Mouse (Mus musculus): ENCODE data around the gene Gm14403. TPM values are rescaled to one million over a fixed set of nuclear protein-coding genes. Genes with fewer than 3 reads are reported as not detected.

The Gm14403 gene
- under 1 TPM in 1 of 2 experiments, not detected in 1; 0.24 TPM for polyA plus RNA-seq (2017; shearing (Covaris generic))

DNA sequence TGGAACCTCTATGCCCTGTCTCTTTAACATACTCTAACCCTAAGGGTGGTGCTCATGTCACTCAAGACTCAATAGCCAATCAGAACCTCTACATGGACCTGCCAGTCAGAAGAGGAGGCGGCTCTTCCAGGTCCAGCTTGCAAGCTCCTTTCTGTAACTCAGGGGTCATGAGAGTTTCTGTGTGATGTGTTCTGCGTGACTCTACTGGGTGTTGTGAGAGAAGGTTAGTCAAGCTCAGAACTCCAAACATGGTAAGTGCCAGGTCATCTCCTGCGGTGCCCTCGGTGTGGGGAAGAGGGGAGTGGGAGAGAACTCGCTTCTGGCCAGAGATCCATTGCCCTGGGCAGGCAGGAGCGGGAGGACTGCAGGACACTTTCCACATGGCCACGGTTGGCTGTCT lies at the start of gene Gm14403:
Gene Gm14403 (plus strand): TSS at position 149 of the 400 bp plus-strand sequence.

GRCm38 (mm10) chr2:177464676-177465075 lies 33.3 kb upstream of the Gm14403 start, which contains the start of gene Zfp970:
Gene Zfp970, plus strand, starts transcription at chr2:177464733.

Other genes with a start within 250 kb of the Gm14403 start
- gene Gm14409, start 231.2 kb upstream of the Gm14403 start, polyA plus RNA-seq (2017; shearing (Covaris generic)), result not detected
- not detected for gene Gm14412, start 173.9 kb upstream of the Gm14403 start, polyA plus RNA-seq (2017; shearing (Covaris generic))
- gene Gm14418, start 99.9 kb upstream of the Gm14403 start, polyA plus RNA-seq (2017; shearing (Covaris generic)), result 1 to 10 TPM in 1 of 2 experiments, under 1 TPM in 1; 0.69 to 2.0 TPM
- gene Zfp970, start 33.5 kb upstream of the Gm14403 start, polyA plus RNA-seq (2017; shearing (Covaris generic)), result 1 to 10 TPM; 5.9 to 9.4 TPM
- 1 to 10 TPM in 1 of 2 experiments, not detected in 1; 1.3 TPM for gene Gm14406, start 80.0 kb downstream of the Gm14403 start, polyA plus RNA-seq (2017; shearing (Covaris generic))

Data from inflammation-experienced regulatory T-cells (primary cell).